Mouse (Mus musculus) thymus, adult 2 months (tissue): Measurements from ENCODE around the gene Glt1d1.

Experiments
- CTCF ChIP-seq: fragments of 200-500 bp; IDR thresholded peaks from 2 replicates; pipeline ENCODE4 v1.5.1; 2012; ENCODE audit warnings: mild to moderate bottlenecking, control low read depth, low read length, moderate library complexity, borderline replicate concordance; ENCODE audit not compliant: control insufficient read depth, poor library complexity, insufficient read depth; ENCODE audit errors: extremely low read depth
- POLR2A ChIP-seq: fragments of 200-500 bp; IDR thresholded peaks from 2 replicates; pipeline ENCODE4 v1.6.1; 2012; ENCODE audit warnings: mild to moderate bottlenecking, low read length, control low read depth, moderate library complexity; ENCODE audit not compliant: control insufficient read depth, poor library complexity, insufficient read depth; ENCODE audit errors: extremely low read depth

DNA sequence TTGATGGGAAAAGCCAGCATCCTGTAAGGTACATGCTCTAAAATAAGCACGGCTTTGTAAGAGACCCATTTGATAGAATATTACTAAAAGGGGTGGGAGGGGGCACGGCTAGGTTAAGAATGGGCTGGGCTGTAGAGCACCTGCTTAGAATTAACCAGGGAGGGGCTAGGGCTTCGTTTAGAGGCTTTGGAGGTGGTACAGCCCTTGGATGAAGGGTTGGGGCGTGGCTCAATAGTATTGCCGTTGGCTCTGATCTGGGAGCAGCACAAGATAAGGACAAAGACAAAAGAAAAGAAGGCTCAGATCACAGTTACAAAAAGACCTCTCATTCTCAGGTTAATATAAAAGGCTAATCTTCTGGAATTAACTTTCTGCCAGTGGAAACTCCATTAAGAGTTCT, 28.2 kb downstream of the Glt1d1 start:
- TF ChIP-seq POLR2A (no peak), CTCF (no peak)
